Mouse (Mus musculus) G1E (cell line): ENCODE data around the gene Lman2. TPM values are rescaled to one million over a fixed set of nuclear protein-coding genes. Genes with fewer than 3 reads are reported as not detected.

Source experiments
- ATAC-seq: 2 replicates; pipeline ENCODE4 v1.8.0; 2016; ENCODE audit warnings: mild to moderate bottlenecking; ENCODE audit not compliant: insufficient number of reproducible peaks, poor library complexity, low FRiP score, severe bottlenecking; ENCODE audit errors: extremely low read depth
- DNase-seq: peaks from one replicate; pipeline ENCODE4 v3.0.0; 2012; ENCODE audit warnings: low spot score
- H3K27me3 ChIP-seq: 2 replicates; pipeline ENCODE4 v1.6.1; 2012; ENCODE audit warnings: mild to moderate bottlenecking, low read length, inconsistent platforms; ENCODE audit not compliant: insufficient read depth
- H3K36me3 ChIP-seq: replicated peaks from 2 replicates; pipeline ENCODE3; 2012; ENCODE audit warnings: mild to moderate bottlenecking, inconsistent platforms
- H3K4me1 ChIP-seq: 2 replicates; pipeline ENCODE4 v1.6.1; 2012; ENCODE audit warnings: low read depth, low read length, inconsistent platforms, mixed read lengths; ENCODE audit not compliant: insufficient read depth
- H3K4me3 ChIP-seq: 2 replicates; pipeline ENCODE4 v1.5.1; 2012; ENCODE audit warnings: low read depth, mild to moderate bottlenecking, inconsistent platforms, low read length, moderate library complexity, mixed read lengths
- H3K9me3 ChIP-seq: replicated peaks from 2 replicates; pipeline ENCODE4 v1.6.1; 2012; ENCODE audit warnings: inconsistent platforms
- CTCF ChIP-seq: IDR thresholded peaks from 2 replicates; pipeline ENCODE4 v1.5.1; 2012; ENCODE audit warnings: low read depth, low read length, inconsistent platforms, mixed read lengths
- GATA1 ChIP-seq: IDR thresholded peaks from 2 replicates; pipeline ENCODE4 v1.6.1; 2012; ENCODE audit warnings: borderline replicate concordance, low read length, inconsistent platforms, mixed read lengths
- GATA2 ChIP-seq: IDR thresholded peaks from 2 replicates; pipeline ENCODE4 v1.6.1; 2012; ENCODE audit warnings: low read depth, low read length, inconsistent platforms, borderline replicate concordance
- POLR2AphosphoS5 ChIP-seq: IDR thresholded peaks from 2 replicates; pipeline ENCODE4 v1.6.1; 2012; ENCODE audit warnings: low read depth, low read length, inconsistent platforms; ENCODE audit not compliant: insufficient replicate concordance
- TAL1 ChIP-seq: conservative IDR thresholded peaks from 2 replicates; pipeline ENCODE4 v1.6.1; 2012; ENCODE audit warnings: low read depth, low read length, inconsistent platforms, mixed read lengths
- polyA plus RNA-seq: library from polyadenylated mRNA; stranded (reverse); fragments of >175 nt; gene quantifications from 2 replicates; pipeline ENCODE4 v1.2.3, GENCODE M21; 2012
- total RNA-seq, 2 experiments: library from RNA; stranded (forward) in 1 of 2; stranded (reverse) in 1 of 2; fragments of 200-1000 nt in 1 of 2; fragments of >200 nt in 1 of 2; fragmentation: Nextera tagmentation in 1 of 2; gene quantifications; 2 replicates each; pipeline ENCODE4 v1.2.3; 2014 to 2017

Lman2 gene
- total RNA-seq (2014; fragmentation: Nextera tagmentation) (68.4 and 77.7 TPM in 2 replicates), total RNA-seq (2017) (76.9 and 91.1 TPM in 2 replicates), polyA plus RNA-seq (41.1 and 124 TPM in 2 replicates)

DNA sequence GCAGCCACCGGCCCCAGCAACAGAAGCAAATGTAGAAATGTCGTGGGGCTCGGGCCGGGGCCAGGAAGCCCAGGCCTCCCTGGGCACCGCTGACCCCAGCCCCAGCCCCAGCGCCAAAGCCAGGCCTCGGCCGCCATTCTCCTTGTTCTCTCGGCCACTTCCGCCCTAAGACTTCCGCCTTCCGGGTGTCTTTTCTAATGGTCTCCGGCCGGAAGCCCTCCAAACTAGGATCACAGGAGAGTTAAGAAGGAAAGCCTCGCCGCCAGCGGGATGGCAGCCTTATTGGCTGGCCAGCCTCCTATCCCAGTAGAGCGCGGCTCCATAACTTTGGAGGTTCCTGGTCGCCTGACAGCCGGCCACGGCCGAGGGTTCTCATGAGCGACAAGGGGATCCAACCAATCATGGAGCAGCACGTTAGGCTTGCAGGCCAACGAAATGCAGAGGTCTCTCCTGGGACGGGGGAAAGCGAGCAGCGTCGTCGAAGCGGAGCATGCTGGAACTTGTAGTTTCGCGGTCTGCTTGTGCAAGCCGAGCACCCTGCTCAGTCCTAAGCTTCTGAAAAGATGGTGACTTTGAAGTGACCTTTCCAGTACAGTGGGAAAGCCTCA, at the start of gene Lman2:
Lman2 (minus strand) TSS at position 331 of the 608 bp plus-strand sequence.
- Histone ChIP-seq H3K27me3 (no peaks in the 10 kb centered on the region; the same call in 1 of the 2 replicates), H3K4me3 (peak within 1 kb of the TSS; percentile 100), H3K9me3 (no peaks in the 10 kb centered on the region), H3K4me1 (peaks cover 46% of the 10 kb centered on the region), H3K36me3 (peaks cover 38% of the 10 kb centered on the region)
- DNase-seq (peak; percentile 89), ATAC-seq (peak; percentile 94)
- TF ChIP-seq CTCF, result no peak
- no peak for TF ChIP-seq GATA2
- TF ChIP-seq POLR2AphosphoS5, result no peak
- no peak for TF ChIP-seq GATA1
- no peak for TF ChIP-seq TAL1

DNA sequence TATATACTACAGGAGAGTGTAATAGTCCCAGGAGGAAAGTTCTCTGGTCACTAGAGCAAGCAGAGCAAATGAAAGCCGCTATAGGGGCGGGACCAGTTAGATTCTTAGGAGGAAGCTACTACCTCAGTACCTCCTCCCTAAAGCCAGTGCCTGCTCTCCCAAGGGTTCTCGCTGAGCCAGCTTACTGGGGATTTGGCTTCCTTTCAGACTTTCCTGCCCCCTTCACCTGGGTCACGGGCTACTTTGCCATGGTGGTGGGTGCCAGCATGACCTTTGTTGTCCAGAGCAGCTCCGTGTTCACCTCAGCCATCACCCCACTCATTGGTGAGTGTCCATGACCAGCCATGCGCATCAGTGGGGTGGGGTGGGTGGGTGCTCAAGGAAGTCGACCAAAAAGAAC, 49.2 kb upstream of the Lman2 start:
- DNase-seq (no peak), ATAC-seq (no peak)

DNA sequence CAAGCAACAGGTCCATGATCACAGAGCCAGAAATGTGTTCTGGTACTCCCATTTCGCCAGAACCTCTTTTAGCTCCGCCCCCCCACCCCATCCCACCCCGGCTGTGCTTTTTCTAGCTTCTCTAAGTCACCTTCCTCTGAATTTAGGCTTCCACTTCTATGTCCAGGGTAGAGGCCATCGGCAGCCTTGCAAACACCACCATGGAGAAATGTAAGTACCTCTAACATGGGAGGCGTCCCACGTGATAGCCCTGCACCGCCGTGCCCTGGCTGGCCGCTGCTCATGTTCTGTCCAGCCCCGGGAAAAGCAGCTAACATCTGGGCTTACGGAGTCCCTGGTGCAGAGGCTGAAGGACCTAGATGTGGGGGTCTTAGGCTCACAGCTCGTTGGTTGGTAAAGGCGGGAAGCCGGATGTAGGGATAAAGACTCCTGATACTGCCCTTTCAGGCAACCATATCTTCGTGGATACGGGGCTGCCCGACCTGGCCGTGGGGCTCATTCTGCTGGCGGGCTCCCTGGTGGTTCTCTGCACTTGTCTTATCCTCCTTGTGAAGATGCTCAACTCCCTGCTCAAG, 46.0 kb upstream of the Lman2 start:
- peaks cover 8% of the 10 kb centered on the region for H3K9me3 ChIP-seq
- H3K4me1 ChIP-seq, result peaks cover 23% of the 10 kb centered on the region
- peaks cover 68% of the 10 kb centered on the region for H3K27me3 ChIP-seq
- no peak for ATAC-seq
- H3K4me3 ChIP-seq, result no peak overlapping the region
- no peak for DNase-seq
- H3K36me3 ChIP-seq, result no peaks in the 10 kb centered on the region
- TF ChIP-seq GATA1 (no peak), GATA2 (no peak), POLR2AphosphoS5 (no peak), TAL1 (no peak), CTCF (no peak)

More for the DNA sequence above, 49.2 kb upstream of the Lman2 start:
- Histone ChIP-seq H3K9me3 (peaks cover 5% of the 10 kb centered on the region), H3K27me3 (peaks cover 55% of the 10 kb centered on the region), H3K4me3 (no peak overlapping the region), H3K4me1 (peaks cover 25% of the 10 kb centered on the region), H3K36me3 (no peaks in the 10 kb centered on the region)
- TF ChIP-seq TAL1, result no peak
- no peak for TF ChIP-seq POLR2AphosphoS5
- no peak for TF ChIP-seq CTCF
- TF ChIP-seq GATA2, result no peak
- TF ChIP-seq GATA1, result no peak

DNA sequence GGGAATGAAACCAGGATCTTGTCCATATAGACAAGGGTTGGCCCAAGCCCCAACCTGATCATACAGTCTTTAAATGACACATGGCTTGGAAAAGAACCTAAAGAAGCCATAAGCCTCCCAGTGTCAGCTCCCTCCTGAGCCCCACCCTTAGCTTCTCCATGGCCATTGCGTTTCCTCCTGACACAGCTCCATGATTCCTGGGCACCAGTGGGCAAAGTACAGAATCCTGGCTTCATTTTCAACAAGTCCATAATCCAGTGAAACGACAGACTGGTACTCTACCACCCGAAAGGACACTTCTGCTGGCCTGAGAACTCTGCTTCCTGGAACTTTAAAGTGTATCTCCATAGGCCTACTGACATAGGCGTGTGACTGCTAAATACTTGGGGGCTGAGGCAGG, 44.8 kb upstream of the Lman2 start:
- Histone ChIP-seq H3K27me3 (peaks cover 75% of the 10 kb centered on the region), H3K4me3 (no peak overlapping the region), H3K9me3 (peaks cover 8% of the 10 kb centered on the region), H3K36me3 (no peaks in the 10 kb centered on the region), H3K4me1 (peaks cover 11% of the 10 kb centered on the region)
- DNase-seq, result no peak
- ATAC-seq, result no peak
- TF ChIP-seq CTCF (no peak), TAL1 (no peak), GATA2 (no peak), POLR2AphosphoS5 (no peak), GATA1 (no peak)

DNA sequence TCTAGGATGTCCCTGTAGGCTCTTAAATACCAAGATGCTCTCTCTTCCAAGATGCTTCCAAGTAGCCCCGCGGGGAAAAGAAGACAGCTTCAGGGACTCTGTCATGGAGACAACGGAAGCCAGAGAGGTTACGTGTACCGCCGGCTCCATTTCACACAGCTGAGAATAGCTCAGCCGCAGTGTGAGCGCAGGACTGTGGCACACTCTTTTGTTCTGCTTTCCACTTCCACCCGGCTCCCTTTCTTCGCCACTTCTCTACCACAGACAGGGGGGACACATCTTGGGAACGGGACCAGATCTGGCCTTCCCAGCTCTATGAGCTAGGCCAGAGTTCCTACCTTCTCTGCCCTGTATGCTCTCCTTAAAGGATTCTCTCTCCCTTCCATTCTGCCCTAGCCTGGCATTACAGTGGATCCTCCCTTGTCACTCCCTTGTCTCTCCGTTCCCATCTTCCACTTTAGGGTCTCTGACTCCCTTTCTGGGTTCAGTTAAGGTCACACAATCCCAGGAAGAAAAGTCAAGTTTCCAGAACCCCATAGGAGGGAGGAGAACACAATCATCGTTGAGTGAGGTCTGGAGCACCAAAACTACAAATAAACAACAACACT, 43.3 kb upstream of the Lman2 start:
- TF ChIP-seq GATA1 (no peak), GATA2 (no peak), POLR2AphosphoS5 (no peak), TAL1 (no peak), CTCF (no peak)
- no peak for ATAC-seq
- Histone ChIP-seq H3K36me3 (no peaks in the 10 kb centered on the region), H3K4me3 (no peak overlapping the region), H3K4me1 (peaks cover 7% of the 10 kb centered on the region), H3K27me3 (peaks cover 77% of the 10 kb centered on the region), H3K9me3 (peaks cover 8% of the 10 kb centered on the region)
- no peak for DNase-seq
